Mouse (Mus musculus) spleen, postnatal 10 days (tissue): ENCODE results near the gene Arhgdib.

Experiments used
- DNase-seq, 2 experiments: peaks; one replicate each; pipeline ENCODE4 v3.0.0; 2021 to 2022; ENCODE audit warnings: low spot score in 2 of 2

Arhgdib gene

GRCm38 (mm10) chr6:136921601-136922000, 20.1 kb downstream of the Arhgdib start:
- no peak for DNase-seq

DNA sequence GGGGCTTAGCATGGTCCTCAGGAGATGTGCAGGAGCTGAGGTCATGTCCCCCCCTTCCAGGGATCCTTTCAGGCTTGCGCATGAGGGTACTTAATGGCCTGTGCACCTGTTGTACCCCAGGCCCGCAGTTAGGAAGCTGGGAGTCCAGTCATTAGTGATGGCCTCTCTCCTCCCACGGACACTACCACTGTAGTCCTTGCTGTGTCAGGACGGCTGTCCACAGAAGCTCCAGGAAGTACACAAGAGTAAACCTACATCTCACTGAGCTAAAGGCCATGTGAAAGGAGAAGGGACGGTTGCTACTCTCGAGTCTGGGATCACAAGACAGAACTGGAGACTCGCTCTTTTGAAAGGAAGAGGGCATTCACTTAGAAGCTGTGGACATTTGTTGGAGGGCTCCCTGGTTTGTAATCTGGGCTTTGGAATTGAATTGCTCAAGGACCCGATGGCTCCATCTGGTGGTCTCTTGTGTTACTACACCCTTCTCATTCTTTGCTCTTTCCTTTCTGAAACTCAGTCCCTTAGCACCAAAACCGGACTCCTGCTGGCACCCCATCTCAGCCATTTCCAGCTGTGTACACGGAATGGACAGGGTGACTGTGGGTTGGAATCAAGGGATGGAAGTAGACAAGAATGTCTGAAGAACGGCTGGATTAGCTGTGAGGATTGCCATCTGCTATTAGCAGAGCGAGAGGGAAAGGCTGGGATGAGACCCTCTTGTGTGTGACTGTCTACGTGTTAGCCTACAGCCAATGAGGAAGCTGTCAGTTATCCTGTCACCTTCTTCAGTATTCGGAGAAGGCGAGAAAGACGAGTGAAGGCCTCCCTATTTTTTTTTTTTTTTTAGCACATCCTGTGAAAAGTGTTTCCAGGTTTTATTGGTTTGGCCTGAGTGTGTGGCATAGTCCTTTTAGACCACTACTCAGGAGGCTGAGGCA, 21.1 kb downstream of the Arhgdib start:
- DNase-seq, result peak; percentile 62 to 81

GRCm38 (mm10) chr6:136917885-136918284, 23.8 kb downstream of the Arhgdib start:
- DNase-seq, result no peak

GRCm38 (mm10) chr6:136915721-136916395, 25.8 kb downstream of the Arhgdib start:
- DNase-seq, result no peak

DNA sequence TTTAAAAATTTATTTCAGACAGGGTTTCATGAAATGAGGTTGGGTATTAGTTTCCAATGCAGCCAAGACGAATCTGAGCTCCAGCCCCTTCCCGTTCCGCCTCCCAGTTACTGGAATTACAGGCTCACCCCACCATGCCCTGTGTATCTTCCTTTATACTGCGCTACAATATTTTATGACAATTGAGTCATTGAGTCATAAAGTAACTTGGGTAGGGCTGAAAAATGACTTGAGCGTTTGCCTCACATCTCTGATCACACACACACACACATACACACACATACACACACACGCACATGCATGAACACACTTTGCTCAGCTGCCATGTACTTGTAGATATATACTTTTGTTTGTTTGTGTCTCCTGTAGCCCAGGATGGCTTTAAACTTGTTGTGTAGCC, 27.5 kb downstream of the Arhgdib start:
- DNase-seq, result no peak

- DNase-seq, result no peak
These were observed 28.1 kb downstream of the Arhgdib start for GRCm38 (mm10) chr6:136913384-136914126.

GRCm38 (mm10) chr6:136912751-136913265, 28.9 kb downstream of the Arhgdib start:
- DNase-seq, result no peak

- DNase-seq, result no peak
These were observed 31.3 kb downstream of the Arhgdib start for GRCm38 (mm10) chr6:136910247-136910890.

DNA sequence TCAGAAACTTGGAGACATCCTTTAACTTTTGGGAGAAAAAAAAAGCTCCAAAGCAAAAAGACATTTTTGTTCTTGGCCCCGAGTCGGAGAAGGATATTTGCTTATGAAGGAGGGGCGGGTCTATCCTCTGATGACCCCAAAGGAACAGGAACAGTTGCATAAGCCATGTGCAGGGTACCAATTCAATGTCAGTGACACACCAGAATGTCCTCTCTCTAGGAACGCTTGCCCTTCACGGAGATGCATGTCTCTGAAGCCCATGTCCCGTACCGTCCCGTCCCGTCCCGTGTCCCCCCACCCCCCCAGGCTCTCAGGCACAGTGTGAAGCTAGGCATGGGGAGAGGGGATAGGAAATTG, 34.8 kb downstream of the Arhgdib start:
- DNase-seq, result no peak

DNA sequence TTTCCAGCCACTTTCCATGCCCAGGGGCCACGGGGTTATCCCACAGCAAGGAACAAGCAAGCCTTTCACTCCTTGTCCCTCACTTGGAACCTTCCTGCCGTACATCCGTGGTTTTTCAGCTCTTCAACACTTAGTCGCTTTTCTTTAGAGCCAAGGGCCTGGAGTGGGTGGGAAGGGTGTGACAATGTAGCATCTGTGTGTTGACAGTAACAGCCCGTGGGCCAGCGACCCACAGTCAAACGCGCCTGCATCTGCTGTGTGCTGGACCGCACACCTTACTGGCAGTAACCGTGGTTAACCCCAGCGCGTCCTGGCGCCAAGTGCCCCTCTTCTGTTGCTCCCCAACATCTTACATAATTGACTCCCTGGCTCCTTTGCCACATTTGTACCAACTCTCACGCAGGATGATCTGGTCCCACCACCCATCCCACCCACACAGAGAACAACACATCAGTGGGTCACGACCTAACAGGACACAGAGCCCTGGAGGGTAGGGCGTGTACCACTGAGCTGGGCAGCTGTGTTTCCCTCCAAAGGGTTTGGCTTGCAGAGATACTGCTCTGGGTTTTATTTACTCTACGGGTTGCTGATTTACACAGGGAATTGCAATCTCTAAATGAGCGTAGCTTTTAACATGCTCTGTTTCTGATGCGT, 35.3 kb downstream of the Arhgdib start:
- no peak for DNase-seq

- DNase-seq, result no peak
These were observed 37.7 kb downstream of the Arhgdib start for GRCm38 (mm10) chr6:136903885-136904470.

- no peak for DNase-seq
These were observed 39.2 kb downstream of the Arhgdib start for GRCm38 (mm10) chr6:136902527-136902926.

GRCm38 (mm10) chr6:136901010-136901409, 40.7 kb downstream of the Arhgdib start:
- DNase-seq, result no peak

DNA sequence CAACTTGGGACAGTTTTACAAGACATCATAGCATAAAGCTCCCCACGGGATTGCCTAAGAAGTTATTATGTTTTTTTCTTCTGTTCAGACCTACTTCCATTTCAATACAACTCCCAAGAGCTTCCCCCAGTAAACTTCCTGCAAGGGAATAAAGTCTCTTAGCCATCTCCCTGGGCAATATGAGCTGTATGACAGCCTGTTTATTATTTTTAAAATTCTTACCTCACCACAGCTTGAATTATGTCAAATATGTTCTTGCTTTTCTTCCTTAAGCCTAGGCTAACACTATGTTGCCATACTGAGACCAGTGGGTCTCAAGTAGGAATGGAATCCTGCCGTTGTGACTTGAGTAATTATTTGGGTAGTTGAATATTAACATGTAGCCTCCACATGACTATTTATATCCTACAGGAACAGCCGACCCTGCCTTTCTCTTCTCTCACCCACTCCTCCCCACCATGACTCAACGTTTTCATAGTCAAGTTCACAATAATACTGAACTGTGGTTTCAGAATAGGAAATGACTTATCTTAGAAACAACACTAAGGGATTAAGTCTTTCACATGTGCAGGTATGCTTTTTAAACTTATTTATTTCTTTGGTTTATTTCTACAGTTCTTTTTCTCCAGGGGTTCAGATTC, 41.2 kb downstream of the Arhgdib start:
- no peak for DNase-seq

- no peak for DNase-seq
These were observed 42.7 kb downstream of the Arhgdib start for GRCm38 (mm10) chr6:136898954-136899353.

- no peak for DNase-seq
These were observed 43.5 kb downstream of the Arhgdib start for GRCm38 (mm10) chr6:136898222-136898621.

DNA sequence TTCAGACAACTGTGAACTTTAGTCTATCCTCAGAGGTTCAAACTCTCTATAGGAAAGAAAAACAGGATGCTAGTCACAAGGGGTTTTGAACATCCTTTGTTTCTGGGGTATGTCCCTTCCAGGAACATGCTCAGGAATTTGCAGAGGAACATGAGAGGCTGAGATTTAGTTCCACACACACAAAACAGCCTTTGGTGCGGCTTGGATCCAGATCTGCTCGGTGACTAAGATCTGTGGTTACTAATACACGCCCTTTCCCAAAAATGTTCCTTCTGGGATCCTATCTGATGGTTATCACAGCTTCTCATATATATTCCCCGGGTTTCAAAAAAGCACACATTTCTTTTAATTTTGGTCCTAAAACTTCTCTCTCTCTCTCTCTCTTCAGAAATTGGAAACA, 43.9 kb downstream of the Arhgdib start:
- no peak for DNase-seq

DNA sequence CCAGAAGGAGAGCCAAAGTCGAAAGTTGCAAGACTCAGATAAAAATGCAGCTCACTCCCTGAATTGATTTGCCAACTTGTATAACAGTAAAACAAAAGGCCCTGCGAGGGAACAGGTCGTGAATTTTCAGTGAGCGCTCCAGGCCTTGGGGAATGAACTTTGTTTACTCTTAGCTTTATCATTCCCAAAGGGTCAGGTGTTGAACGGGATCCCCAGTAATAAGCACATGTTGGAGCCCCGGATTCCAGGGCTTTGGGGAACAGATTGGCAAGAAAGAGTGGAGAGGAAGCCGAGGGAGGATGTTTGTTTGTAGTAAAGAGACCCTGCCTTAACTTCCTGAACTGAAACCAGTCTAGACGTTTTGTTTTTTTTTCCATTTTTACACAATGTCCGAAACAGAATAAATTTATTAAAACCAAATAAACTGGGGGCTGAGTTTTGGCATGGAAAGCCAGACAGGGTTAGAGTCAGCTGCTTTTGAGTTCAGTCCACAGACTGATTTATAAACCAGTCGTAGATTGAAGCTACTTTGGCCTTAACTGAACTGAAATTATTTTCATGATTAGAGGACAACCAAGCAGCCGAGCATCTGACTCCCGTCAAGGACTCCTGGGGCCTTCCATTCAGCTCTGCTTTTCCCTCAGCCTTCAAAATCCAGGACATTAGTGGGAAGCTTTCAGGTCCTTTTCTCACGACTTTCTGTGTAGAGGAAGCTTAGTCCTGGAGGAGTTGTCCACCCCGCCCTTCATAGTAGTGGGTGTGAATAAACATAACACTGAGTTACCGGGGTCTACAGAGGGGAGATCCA, 47.0 kb downstream of the Arhgdib start:
- DNase-seq, result no peak

GRCm38 (mm10) chr6:136892002-136892401, 49.7 kb downstream of the Arhgdib start:
- no peak for DNase-seq
